Mouse (Mus musculus): ENCODE results near the gene Trak1.

Trak1 gene

GRCm38 (mm10) chr9:121374076-121374863 lies 77.0 kb downstream of the Trak1 start:
- DNase-seq = peak; percentile 63

GRCm38 (mm10) chr9:121374864-121375255 lies 77.6 kb downstream of the Trak1 start:
- DNase-seq = no peak

GRCm38 (mm10) chr9:121376094-121376493 lies 78.8 kb downstream of the Trak1 start:
- DNase-seq = no peak

GRCm38 (mm10) chr9:121380310-121380920 lies 83.1 kb downstream of the Trak1 start:
- no peak for DNase-seq

GRCm38 (mm10) chr9:121381678-121382297 lies 84.5 kb downstream of the Trak1 start:
- DNase-seq = no peak

GRCm38 (mm10) chr9:121382568-121382967 lies 85.3 kb downstream of the Trak1 start:
- no peak for DNase-seq

GRCm38 (mm10) chr9:121383180-121383586 lies 85.9 kb downstream of the Trak1 start:
- no peak for DNase-seq

GRCm38 (mm10) chr9:121384620-121385019 lies 87.3 kb downstream of the Trak1 start:
- DNase-seq = no peak

- peak; percentile 80 for DNase-seq
Observed at GRCm38 (mm10) chr9:121385091-121385748, 87.9 kb downstream of the Trak1 start.

GRCm38 (mm10) chr9:121385749-121386350 lies 88.5 kb downstream of the Trak1 start:
- DNase-seq = no peak

GRCm38 (mm10) chr9:121387539-121388272 lies 90.4 kb downstream of the Trak1 start:
- DNase-seq = no peak

GRCm38 (mm10) chr9:121388273-121388931 lies 91.1 kb downstream of the Trak1 start:
- DNase-seq = no peak

- DNase-seq = no peak
Observed at GRCm38 (mm10) chr9:121389258-121389657, 92.0 kb downstream of the Trak1 start.

GRCm38 (mm10) chr9:121391898-121392297 lies 94.6 kb downstream of the Trak1 start:
- DNase-seq = no peak

GRCm38 (mm10) chr9:121392427-121392826 lies 95.1 kb downstream of the Trak1 start:
- peak; percentile 72 for DNase-seq

GRCm38 (mm10) chr9:121393104-121393503 lies 95.8 kb downstream of the Trak1 start:
- DNase-seq = no peak

- no peak for DNase-seq
Observed at GRCm38 (mm10) chr9:121394882-121395281, 97.6 kb downstream of the Trak1 start.

GRCm38 (mm10) chr9:121395812-121396211 lies 98.5 kb downstream of the Trak1 start:
- no peak for DNase-seq

- no peak for DNase-seq
Observed at GRCm38 (mm10) chr9:121398100-121398760, 100.9 kb downstream of the Trak1 start.

GRCm38 (mm10) chr9:121398761-121399160 lies 101.5 kb downstream of the Trak1 start:
- no peak for DNase-seq

GRCm38 (mm10) chr9:121400608-121401007 lies 103.3 kb downstream of the Trak1 start:
- no peak for DNase-seq

Measured in liver (tissue).